Mouse (Mus musculus) heart, embryonic 12.5 days (tissue): Measurements from ENCODE around the gene Magi1. TPM values are rescaled to one million over a fixed set of nuclear protein-coding genes. Genes with fewer than 3 reads are reported as not detected.
A peak's percentile ranks its signal among the peaks of the same experiment; 100 is the strongest.
"Not testable (repeated sequence)": the region's sequence is repeated elsewhere in the genome, so short reads cannot be mapped to it uniquely, and the experiment has no call there.

Experiments
- ATAC-seq: fragments of 200-750 bp; cut with Nextera tagmentation; 2 replicates; pipeline ENCODE4 v1.8.0; 2017; ENCODE audit warnings: moderate TSS enrichment, moderate library complexity; ENCODE audit not compliant: insufficient number of reproducible peaks, low FRiP score
- H3K27ac ChIP-seq: fragments of 300-500 bp; sonication (generic); 2 replicates; pipeline ENCODE4 v1.5.1; 2016; ENCODE audit warnings: mild to moderate bottlenecking, moderate library complexity; ENCODE audit not compliant: poor library complexity, severe bottlenecking
- H3K27me3 ChIP-seq: fragments of 300-500 bp; sonication (generic); replicated peaks from 2 replicates; pipeline ENCODE4 v1.6.1; 2016; ENCODE audit warnings: mild to moderate bottlenecking, moderate library complexity
- H3K36me3 ChIP-seq: fragments of 300-500 bp; sonication (generic); 2 replicates; pipeline ENCODE4 v1.6.1; 2016; ENCODE audit warnings: mild to moderate bottlenecking, moderate library complexity
- H3K4me1 ChIP-seq: fragments of 300-500 bp; sonication (generic); replicated peaks from 2 replicates; pipeline ENCODE4 v1.6.1; 2016; ENCODE audit warnings: mild to moderate bottlenecking
- H3K4me2 ChIP-seq: fragments of 300-500 bp; sonication (generic); 2 replicates; pipeline ENCODE4 v1.6.1; 2016; ENCODE audit warnings: mild to moderate bottlenecking, moderate library complexity
- H3K4me3 ChIP-seq: fragments of 300-500 bp; sonication (generic); 2 replicates; pipeline ENCODE4 v1.5.1; 2016; ENCODE audit warnings: mild to moderate bottlenecking
- H3K9ac ChIP-seq: fragments of 300-500 bp; sonication (generic); 2 replicates; pipeline ENCODE4 v1.6.1; 2016; ENCODE audit warnings: mild to moderate bottlenecking, moderate library complexity
- H3K9me3 ChIP-seq: fragments of 300-500 bp; sonication (generic); replicated peaks from 2 replicates; pipeline ENCODE4 v1.6.1; 2016; ENCODE audit warnings: mild to moderate bottlenecking, moderate library complexity
- WGBS: fragments of 180-500 bp; shearing (Covaris S2); methylation state at CpG from one replicate; pipeline ENCODE4 v1.1.7; 2016; 5-methylcytosine and 5-hydroxymethylcytosine counted together
- polyA plus RNA-seq: library from polyadenylated mRNA; unstranded; fragments of >200 nt; fragmentation: Nextera tagmentation; extraction: Ambion mirVana; gene quantifications from 2 replicates; pipeline ENCODE4 v1.2.1, GENCODE M21; 2016

Magi1 gene
- polyA plus RNA-seq, 1 experiment from 2014 or later = 9.9 TPM

DNA sequence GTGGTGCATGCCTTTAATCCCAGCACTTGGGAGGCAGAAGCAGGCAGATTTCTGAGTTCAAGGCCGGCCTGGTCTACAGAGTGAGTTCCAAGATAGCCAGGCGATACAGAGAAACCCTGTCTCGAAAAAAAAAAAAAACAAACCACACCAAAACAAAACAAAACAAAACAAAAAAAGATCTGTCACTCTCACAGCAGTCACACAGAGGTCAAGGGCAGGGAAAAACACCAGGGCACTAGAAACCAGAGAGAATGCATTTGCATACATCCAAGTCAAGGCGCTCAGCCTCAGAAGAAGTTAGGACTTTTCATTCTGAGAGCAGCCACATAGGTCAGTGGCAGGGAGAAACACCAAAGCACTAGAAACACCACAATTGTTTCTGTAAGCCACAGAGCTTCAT lies 263.8 kb downstream of the Magi1 start:
- 86% methylated on average over 4 of the region's 4 CpGs for WGBS
- Histone ChIP-seq H3K27me3 (no peaks in the 10 kb centered on the region), H3K27ac (no peak overlapping the region), H3K4me3 (no peak overlapping the region), H3K36me3 (no peaks in the 10 kb centered on the region), H3K9me3 (no peaks in the 10 kb centered on the region), H3K4me2 (no peak overlapping the region), H3K9ac (no peak overlapping the region), H3K4me1 (0 out of 2 replicates have a peak, but pooled peaks cover 7% of the 10 kb centered on the region)
- no peak for ATAC-seq

DNA sequence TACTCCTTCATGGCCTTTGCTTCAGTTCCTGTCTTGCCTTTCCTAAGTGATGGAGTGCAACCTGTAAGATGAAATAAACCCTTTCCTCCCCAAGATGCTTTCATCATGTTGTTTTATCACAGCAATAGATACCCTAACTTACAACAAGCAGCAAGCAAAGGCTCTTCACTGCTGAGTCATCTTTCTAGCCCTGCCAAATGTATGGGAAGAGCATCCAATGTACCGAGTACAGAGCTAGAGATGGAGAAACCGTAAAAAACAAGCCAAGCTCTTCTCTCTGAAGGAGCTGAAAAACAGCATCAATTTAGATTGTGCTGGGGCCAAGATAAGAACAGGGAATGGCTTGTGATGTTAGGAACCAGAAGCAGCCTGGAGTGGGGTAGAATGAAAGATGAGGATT lies 270.0 kb downstream of the Magi1 start:
- no peaks in the 10 kb centered on the region for H3K4me1 ChIP-seq

DNA sequence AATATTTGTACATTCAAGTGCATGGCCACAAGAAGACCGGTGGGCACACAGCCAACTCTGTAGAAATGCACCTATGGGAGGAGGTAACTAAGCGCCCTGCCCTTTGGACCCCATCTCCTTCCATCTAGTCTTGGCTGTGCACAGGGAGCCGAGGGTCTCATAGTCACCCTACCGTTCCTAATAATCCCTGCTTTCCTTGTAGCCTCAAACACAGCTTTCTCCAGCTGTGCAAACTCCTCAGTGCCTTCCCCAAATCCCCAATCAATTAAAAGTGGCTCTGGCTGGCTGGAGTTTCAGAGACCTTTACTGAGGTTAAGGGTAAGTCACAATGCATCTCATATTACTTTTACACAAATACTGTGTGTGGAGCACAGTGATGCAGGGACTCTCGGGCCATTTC lies 271.8 kb downstream of the Magi1 start:
- WGBS = 70% methylated on average over 5 of the region's 5 CpGs
- no peaks in the 10 kb centered on the region for H3K36me3 ChIP-seq
- no peak overlapping the region for H3K4me2 ChIP-seq
- H3K27me3 ChIP-seq = no peaks in the 10 kb centered on the region
- H3K27ac ChIP-seq = no peak overlapping the region
- H3K4me1 ChIP-seq = no peaks in the 10 kb centered on the region
- no peak overlapping the region for H3K9ac ChIP-seq
- no peak for ATAC-seq
- no peaks in the 10 kb centered on the region for H3K9me3 ChIP-seq
- H3K4me3 ChIP-seq = no peak overlapping the region

More for the DNA sequence above, 270.0 kb downstream of the Magi1 start:
- Histone ChIP-seq H3K4me2 (no peak overlapping the region), H3K4me3 (no peak overlapping the region), H3K27ac (no peak overlapping the region), H3K9ac (no peak overlapping the region), H3K36me3 (no peaks in the 10 kb centered on the region), H3K27me3 (no peaks in the 10 kb centered on the region), H3K9me3 (no peaks in the 10 kb centered on the region)
- 52% methylated on average over 2 of the region's 2 CpGs for WGBS
- no peak for ATAC-seq

DNA sequence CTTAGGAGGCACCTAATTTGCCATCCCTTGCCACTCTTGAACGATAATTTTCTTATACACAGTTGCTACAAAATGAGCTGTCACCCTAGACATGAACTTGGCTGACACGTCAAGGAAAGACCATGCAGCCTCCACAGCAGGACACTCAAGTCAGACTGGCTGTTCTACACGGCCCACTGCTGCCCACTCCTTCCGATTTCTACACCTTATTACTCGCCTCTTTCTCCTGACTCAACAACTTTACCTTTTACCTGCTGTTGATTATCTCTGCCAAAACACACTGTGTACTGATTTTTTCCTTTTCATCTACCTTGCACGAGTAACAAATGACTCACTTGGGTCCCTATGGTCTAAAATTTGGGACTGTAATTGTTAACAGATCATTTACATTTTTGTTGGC lies 272.2 kb downstream of the Magi1 start:
- no peak overlapping the region for H3K4me2 ChIP-seq
- H3K27ac ChIP-seq = no peak overlapping the region
- H3K9ac ChIP-seq = no peak overlapping the region
- no peaks in the 10 kb centered on the region for H3K36me3 ChIP-seq
- H3K9me3 ChIP-seq = no peaks in the 10 kb centered on the region
- H3K27me3 ChIP-seq = no peaks in the 10 kb centered on the region
- H3K4me1 ChIP-seq = no peaks in the 10 kb centered on the region
- ATAC-seq = no peak
- 87% methylated on average over 6 of the region's 6 CpGs for WGBS
- no peak overlapping the region for H3K4me3 ChIP-seq

DNA sequence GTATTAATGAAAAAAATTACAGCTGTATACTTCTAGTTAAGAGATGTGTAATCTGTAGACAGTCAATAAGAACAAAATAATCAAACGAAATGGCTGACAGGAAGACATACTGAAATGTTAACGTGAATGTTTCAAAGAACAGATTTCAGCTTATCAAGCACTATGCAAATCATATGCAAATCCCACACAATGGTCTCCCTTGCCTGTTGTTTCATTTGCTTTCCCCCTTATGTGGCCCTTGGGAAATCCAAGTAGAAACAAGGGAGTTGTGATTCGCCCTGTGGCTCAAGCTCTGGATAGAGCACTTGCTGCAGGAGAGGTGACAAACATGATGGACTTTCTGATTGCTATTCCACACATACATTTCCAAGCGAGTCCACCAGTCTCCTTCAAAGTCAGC lies 275.1 kb downstream of the Magi1 start:
- no peaks in the 10 kb centered on the region for H3K27me3 ChIP-seq
- no peak overlapping the region for H3K27ac ChIP-seq
- H3K4me2 ChIP-seq = no peak overlapping the region
- H3K4me3 ChIP-seq = no peak overlapping the region
- H3K4me1 ChIP-seq = no peaks in the 10 kb centered on the region
- H3K36me3 ChIP-seq = no peaks in the 10 kb centered on the region
- no peak for ATAC-seq
- no peaks in the 10 kb centered on the region for H3K9me3 ChIP-seq
- WGBS = 71% methylated on average over 4 of the region's 4 CpGs
- no peak overlapping the region for H3K9ac ChIP-seq

DNA sequence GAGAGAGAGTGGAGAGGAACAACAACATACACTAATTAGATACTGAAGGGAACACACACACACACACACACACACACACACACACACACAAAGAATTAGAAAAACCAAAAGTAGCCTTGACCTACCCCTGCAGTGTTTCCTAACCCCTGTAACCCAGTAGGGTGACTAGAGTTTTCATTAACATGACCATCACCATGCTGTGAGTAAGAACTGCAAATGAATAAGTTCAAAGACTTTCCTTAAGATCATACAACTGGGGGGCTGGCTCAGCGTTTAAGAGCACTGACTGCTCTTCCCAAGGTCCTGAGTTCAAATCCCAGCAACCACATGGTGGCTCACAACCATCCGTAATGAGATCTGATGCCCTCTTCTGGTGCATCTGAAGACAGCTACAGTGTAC lies 280.1 kb downstream of the Magi1 start:
- H3K9me3 ChIP-seq, H3K36me3 ChIP-seq: not testable (repeated sequence)
- 67% methylated on average over 2 of the region's 2 CpGs for WGBS

DNA sequence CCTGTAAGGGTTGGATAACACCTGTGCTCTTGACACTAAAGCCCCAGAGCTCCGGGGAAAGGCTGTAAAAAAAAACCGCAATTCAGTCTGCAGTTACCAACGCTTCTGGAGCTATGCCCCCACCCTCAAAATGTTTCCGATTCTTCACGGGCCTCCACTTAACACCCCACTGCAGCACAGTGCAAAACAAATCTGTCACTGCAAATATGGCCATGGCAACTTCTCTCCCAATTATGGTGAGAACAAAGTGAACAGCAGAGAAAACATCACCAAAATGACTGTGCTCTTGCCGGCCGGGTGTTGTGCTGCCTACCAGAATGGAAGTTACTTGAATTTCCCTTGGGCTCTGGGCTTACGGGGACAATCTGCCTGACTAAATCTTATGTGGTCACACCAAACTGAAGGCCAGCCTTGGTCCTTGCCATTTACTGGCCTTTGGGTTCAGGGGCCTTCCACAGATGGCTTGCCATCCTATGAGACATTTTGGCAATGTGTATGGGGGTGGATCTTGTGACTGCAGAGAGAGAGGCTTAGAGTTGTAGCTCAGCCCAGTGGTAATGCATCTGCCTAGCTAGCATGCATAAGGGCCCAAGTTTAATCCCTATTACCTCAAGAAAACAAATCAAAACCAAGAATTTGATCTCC lies 286.8 kb downstream of the Magi1 start:
- Histone ChIP-seq H3K9me3 (no peaks in the 10 kb centered on the region), H3K27ac (no peak overlapping the region), H3K4me1 (no peaks in the 10 kb centered on the region), H3K36me3 (no peaks in the 10 kb centered on the region), H3K4me2 (no peak overlapping the region), H3K9ac (no peak overlapping the region), H3K27me3 (no peaks in the 10 kb centered on the region), H3K4me3 (no peak overlapping the region)
- ATAC-seq = no peak
- WGBS = 83% methylated on average over 8 of the region's 8 CpGs

More for the DNA sequence above, 280.1 kb downstream of the Magi1 start:
- not testable (repeated sequence) for H3K27me3 ChIP-seq, H3K9ac ChIP-seq, H3K27ac ChIP-seq, H3K4me1 ChIP-seq, H3K4me2 ChIP-seq, ATAC-seq, H3K4me3 ChIP-seq

DNA sequence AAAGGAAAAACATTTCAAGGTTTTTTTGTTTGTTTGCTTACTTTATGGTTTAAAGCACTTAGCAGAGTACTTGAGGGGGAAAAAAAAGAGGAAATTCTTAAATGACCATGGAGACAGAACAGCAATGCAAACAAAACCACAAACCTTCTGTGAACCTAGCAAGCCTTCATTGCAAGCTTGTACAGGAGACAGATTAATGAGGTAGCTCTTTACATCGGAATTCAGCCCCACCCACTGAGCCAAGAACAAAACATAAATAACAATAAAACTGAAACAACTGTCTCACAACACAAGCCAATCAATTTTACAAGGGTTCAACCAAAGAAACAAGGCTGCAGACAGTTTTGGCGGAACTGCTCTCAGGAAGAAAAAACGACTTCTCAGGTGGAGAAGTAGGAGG lies 296.2 kb downstream of the Magi1 start:
- H3K4me1 ChIP-seq = peaks cover 23% of the 10 kb centered on the region
- 48% methylated on average over 3 of the region's 3 CpGs for WGBS
- H3K27ac ChIP-seq = no peak overlapping the region
- H3K4me2 ChIP-seq = no peak overlapping the region
- no peaks in the 10 kb centered on the region for H3K36me3 ChIP-seq
- no peak overlapping the region for H3K4me3 ChIP-seq
- no peaks in the 10 kb centered on the region for H3K27me3 ChIP-seq
- H3K9ac ChIP-seq = no peak overlapping the region
- no peak for ATAC-seq
- no peaks in the 10 kb centered on the region for H3K9me3 ChIP-seq

DNA sequence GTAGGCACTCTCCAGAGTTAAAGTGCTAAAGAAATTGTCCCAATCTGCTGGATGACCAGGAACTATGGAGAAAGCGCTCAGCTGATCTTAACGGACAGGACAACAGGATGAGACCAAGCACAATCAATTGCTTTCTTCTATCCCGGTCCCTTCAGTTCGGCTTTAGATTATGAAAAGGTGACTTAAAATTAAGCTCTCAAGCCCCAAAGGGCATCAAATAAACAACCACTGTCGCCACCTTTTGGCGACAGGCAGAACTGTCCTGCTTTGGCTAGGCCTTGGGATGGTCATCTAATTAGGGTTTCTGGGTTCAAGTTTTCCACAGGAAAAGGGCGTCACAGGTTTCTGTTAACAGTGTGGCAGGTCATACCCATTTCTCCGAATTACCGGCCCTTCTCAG lies 298.6 kb downstream of the Magi1 start:
- Histone ChIP-seq H3K9me3 (no peaks in the 10 kb centered on the region), H3K4me3 (no peak overlapping the region), H3K36me3 (no peaks in the 10 kb centered on the region), H3K9ac (no peak overlapping the region), H3K4me2 (no peak overlapping the region), H3K27ac (no peak overlapping the region), H3K4me1 (peaks cover 33% of the 10 kb centered on the region), H3K27me3 (no peaks in the 10 kb centered on the region)
- no peak for ATAC-seq
- WGBS = 61% methylated on average over 9 of the region's 9 CpGs

DNA sequence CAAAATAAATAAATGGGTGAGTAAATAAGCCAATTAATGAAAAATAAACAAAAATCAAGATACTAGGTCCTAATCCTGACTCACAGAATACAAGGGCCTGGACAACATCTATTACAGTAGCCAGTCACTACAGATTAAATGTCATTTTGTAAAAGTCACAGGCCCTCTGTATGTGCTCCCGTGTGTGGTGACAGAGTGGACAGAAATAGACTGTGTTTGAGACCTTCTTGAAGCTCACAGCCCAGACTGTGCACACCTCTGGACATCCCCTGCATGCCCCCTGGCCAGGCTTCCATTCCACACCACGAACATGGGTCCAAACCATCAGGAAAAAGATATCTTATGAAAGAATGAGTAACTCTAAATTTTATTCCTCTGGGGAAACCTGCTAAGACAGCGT lies 300.2 kb downstream of the Magi1 start:
- H3K9ac ChIP-seq = no peak overlapping the region
- no peaks in the 10 kb centered on the region for H3K27me3 ChIP-seq
- H3K27ac ChIP-seq = 0 out of 2 replicates have a peak overlapping the region, but pooled peaks have one; percentile 34
- no peaks in the 10 kb centered on the region for H3K9me3 ChIP-seq
- ATAC-seq = no peak
- no peak overlapping the region for H3K4me2 ChIP-seq
- H3K4me3 ChIP-seq = no peak overlapping the region
- H3K36me3 ChIP-seq = no peaks in the 10 kb centered on the region
- peaks cover 30% of the 10 kb centered on the region for H3K4me1 ChIP-seq
- WGBS = 57% methylated on average over 3 of the region's 3 CpGs

DNA sequence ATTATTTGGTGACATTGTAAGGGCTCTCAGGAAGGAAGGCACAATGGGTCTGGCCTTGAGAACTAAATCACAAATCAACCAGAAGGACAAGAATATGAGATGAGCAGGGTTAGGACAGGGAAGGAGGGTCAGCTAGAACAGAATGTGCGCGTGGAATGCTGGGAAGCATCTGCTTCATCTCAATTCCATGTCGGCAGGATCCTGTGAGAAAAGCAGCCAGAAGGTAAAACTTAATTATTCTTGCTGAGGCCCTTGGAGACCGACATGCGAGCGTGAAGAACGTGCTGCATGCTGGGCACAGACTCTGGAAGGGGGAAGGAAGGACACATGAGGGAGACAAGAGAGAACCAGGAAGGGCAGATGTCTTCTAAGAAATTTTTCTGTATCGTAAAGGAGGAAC lies 302.5 kb downstream of the Magi1 start:
- no peak overlapping the region for H3K9ac ChIP-seq
- H3K9me3 ChIP-seq = no peaks in the 10 kb centered on the region
- H3K27me3 ChIP-seq = no peaks in the 10 kb centered on the region
- H3K4me3 ChIP-seq = no peak overlapping the region
- H3K36me3 ChIP-seq = 0 out of 2 replicates have a peak, but pooled peaks cover 2% of the 10 kb centered on the region
- no peak overlapping the region for H3K4me2 ChIP-seq
- 37% methylated on average over 8 of the region's 8 CpGs for WGBS
- ATAC-seq = no peak
- no peak overlapping the region for H3K27ac ChIP-seq
- H3K4me1 ChIP-seq = peaks cover 25% of the 10 kb centered on the region

DNA sequence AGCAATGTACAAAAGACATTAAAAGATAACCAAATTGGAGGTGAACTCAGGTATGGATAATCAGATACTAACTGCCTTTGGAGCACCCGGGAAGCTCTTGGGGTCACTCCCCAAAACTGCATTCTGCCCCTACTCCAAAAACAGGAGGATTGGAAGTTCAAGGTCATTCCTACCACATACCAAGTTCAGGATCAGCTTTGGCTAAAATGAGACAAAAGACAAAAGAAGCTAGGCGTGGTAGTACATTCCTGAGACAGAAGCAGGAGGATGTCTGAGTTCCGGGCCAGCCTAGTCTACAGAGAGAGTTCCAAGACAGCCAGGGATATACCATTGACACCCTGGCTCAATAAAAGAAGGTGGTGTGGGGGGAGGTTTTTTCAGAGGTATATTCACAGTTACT lies 304.5 kb downstream of the Magi1 start:
- Histone ChIP-seq H3K27me3 (no peaks in the 10 kb centered on the region), H3K9me3 (no peaks in the 10 kb centered on the region), H3K4me1 (peaks cover 25% of the 10 kb centered on the region), H3K27ac (no peak overlapping the region), H3K4me3 (no peak overlapping the region), H3K9ac (no peak overlapping the region), H3K36me3 (0 out of 2 replicates have a peak, but pooled peaks cover 2% of the 10 kb centered on the region), H3K4me2 (no peak overlapping the region)
- WGBS = 80% methylated on average over 3 of the region's 3 CpGs
- no peak for ATAC-seq
